In the genomic region with DNA sequence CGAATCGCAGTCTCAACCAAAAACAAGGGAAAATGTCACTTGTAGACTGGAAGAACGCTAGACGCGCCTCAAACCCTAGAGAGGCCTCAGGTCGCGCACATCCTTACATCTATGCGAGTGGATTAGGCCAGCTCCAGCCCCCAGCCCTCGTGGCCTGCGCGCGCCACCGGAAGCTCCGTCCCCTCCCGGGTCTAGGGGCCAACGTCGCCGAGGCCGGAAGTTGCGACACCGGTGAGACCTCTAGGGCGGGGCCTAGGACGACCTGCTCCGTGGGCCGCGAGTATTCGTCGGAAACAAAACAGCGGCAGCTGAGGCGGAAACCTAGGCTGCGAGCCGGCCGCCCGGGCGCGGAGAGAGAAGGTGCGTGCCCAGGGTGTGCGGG, we compare ENCODE assay signal across 8 mouse cellular contexts. TPM values are rescaled to one million over a fixed set of nuclear protein-coding genes. Genes with fewer than 3 reads are reported as not detected.
DNase-seq lines count a peak whose midpoint lies in the region; ATAC-seq and TF ChIP-seq lines count a peak whose summit lies in the region.

TSS of gene Psen1 (plus strand) at position 219 of the 382 bp plus-strand sequence.

- H3K9ac ChIP-seq in heart, embryonic 12.5 days, result peak within 1 kb of the TSS; percentile 93
- H3K9ac ChIP-seq in kidney, postnatal 0 days (ENCODE audit: low read depth, low read length), result peak within 1 kb of the TSS; percentile 84
- H3K9ac ChIP-seq in liver, embryonic 11.5 days (ENCODE audit: low read depth, low read length), result peak within 1 kb of the TSS; percentile 92
- peak within 1 kb of the TSS; percentile 75 for H3K9ac ChIP-seq in stomach, embryonic 14.5 days (replicated peaks; ENCODE audit: low read depth, low read length)

- no peak for TF ChIP-seq CTCF in C2C12 (IDR thresholded peaks at IDR 0.05; ENCODE audit: control insufficient read depth, insufficient read depth, insufficient read length)
- TF ChIP-seq CTCF in brain, embryonic 14.5 days (IDR thresholded peaks at IDR 0.05; ENCODE audit: borderline replicate concordance, extremely low read depth, insufficient read depth, insufficient read length), result no peak
- TF ChIP-seq CTCF in kidney, postnatal 0 days (IDR thresholded peaks at IDR 0.05; ENCODE audit: low read depth), result no peak

- H3ac ChIP-seq in C2C12 (ENCODE audit: control insufficient read depth, insufficient read length, low read depth), result peak within 1 kb of the TSS; percentile 82

- under 1% methylated on average over 38 of the region's 38 CpGs for WGBS in heart, embryonic 12.5 days
- WGBS in kidney, postnatal 0 days, result 0% methylated on average over 38 of the region's 38 CpGs
- under 1% methylated on average over 38 of the region's 38 CpGs for WGBS in liver, embryonic 11.5 days
- WGBS in stomach, embryonic 14.5 days, result under 1% methylated on average over 38 of the region's 38 CpGs

- ATAC-seq in heart, embryonic 12.5 days (ENCODE audit: insufficient number of reproducible peaks, low FRiP score), result peak; percentile 97
- ATAC-seq in kidney, postnatal 0 days (replicated peaks; ENCODE audit: low FRiP score, low read depth), result peak; percentile 97
- ATAC-seq in liver, embryonic 11.5 days (replicated peaks; ENCODE audit: low FRiP score), result peak; percentile 98
- peak; percentile 98 for ATAC-seq in stomach, embryonic 14.5 days (ENCODE audit: insufficient number of reproducible peaks, insufficient read depth, low FRiP score, low read depth)

- TF ChIP-seq POLR2A in brain, embryonic 14.5 days (IDR thresholded peaks at IDR 0.05; ENCODE audit: borderline replicate concordance, extremely low read depth, insufficient read depth, insufficient read length, poor library complexity, severe bottlenecking), result peak; percentile 66; the same call in 1 of the 2 replicates

- no peaks in the 10 kb centered on the region for H3K9me3 ChIP-seq in erythroblast, embryonic 14.5 days (ENCODE audit: control insufficient read depth, low read length)
- H3K9me3 ChIP-seq in heart, embryonic 12.5 days (replicated peaks), result no peaks in the 10 kb centered on the region
- H3K9me3 ChIP-seq in kidney, postnatal 0 days (replicated peaks; ENCODE audit: low read length), result no peaks in the 10 kb centered on the region
- H3K9me3 ChIP-seq in liver, embryonic 11.5 days (ENCODE audit: control insufficient read depth, low read length), result no peaks in the 10 kb centered on the region
- H3K9me3 ChIP-seq in stomach, embryonic 14.5 days (ENCODE audit: control insufficient read depth, low read depth, low read length), result no peaks in the 10 kb centered on the region

- no peaks in the 10 kb centered on the region for H3K27me3 ChIP-seq in C2C12 (ENCODE audit: control insufficient read depth, insufficient read depth, insufficient read length)
- no peaks in the 10 kb centered on the region for H3K27me3 ChIP-seq in erythroblast, embryonic 14.5 days (ENCODE audit: control insufficient read depth)
- no peaks in the 10 kb centered on the region for H3K27me3 ChIP-seq in heart, embryonic 12.5 days (replicated peaks)
- no peaks in the 10 kb centered on the region for H3K27me3 ChIP-seq in kidney, postnatal 0 days (ENCODE audit: insufficient read depth, low read length)
- no peaks in the 10 kb centered on the region for H3K27me3 ChIP-seq in liver, embryonic 11.5 days (replicated peaks; ENCODE audit: control insufficient read depth, insufficient read depth, low read length)
- H3K27me3 ChIP-seq in stomach, embryonic 14.5 days (ENCODE audit: control insufficient read depth, insufficient read depth, low read length), result no peaks in the 10 kb centered on the region

- H3K27ac ChIP-seq in heart, embryonic 12.5 days (ENCODE audit: poor library complexity, severe bottlenecking), result peak within 1 kb of the TSS; percentile 94
- peak within 1 kb of the TSS; percentile 95 for H3K27ac ChIP-seq in kidney, postnatal 0 days
- peak within 1 kb of the TSS; percentile 92 for H3K27ac ChIP-seq in liver, embryonic 11.5 days (ENCODE audit: low read depth, low read length)
- peak within 1 kb of the TSS; percentile 89 for H3K27ac ChIP-seq in stomach, embryonic 14.5 days (ENCODE audit: low read length)

- H3K79me2 ChIP-seq in C2C12 (ENCODE audit: control insufficient read depth, insufficient read depth), result peaks cover 48% of the 10 kb centered on the region

- peak within 1 kb of the TSS; percentile 83 for H3K4me2 ChIP-seq in heart, embryonic 12.5 days
- peak within 1 kb of the TSS; percentile 78 for H3K4me2 ChIP-seq in kidney, postnatal 0 days (ENCODE audit: low read length)
- H3K4me2 ChIP-seq in liver, embryonic 11.5 days, result peak within 1 kb of the TSS; percentile 93
- peak within 1 kb of the TSS; percentile 65 for H3K4me2 ChIP-seq in stomach, embryonic 14.5 days (replicated peaks; ENCODE audit: low read depth, low read length)

- peaks cover 24% of the 10 kb centered on the region for H3K36me3 ChIP-seq in C2C12 (ENCODE audit: control insufficient read depth, insufficient read depth)
- peaks cover 34% of the 10 kb centered on the region for H3K36me3 ChIP-seq in erythroblast, embryonic 14.5 days (ENCODE audit: control insufficient read depth)
- H3K36me3 ChIP-seq in heart, embryonic 12.5 days, result peaks cover 12% of the 10 kb centered on the region
- H3K36me3 ChIP-seq in kidney, postnatal 0 days (ENCODE audit: insufficient read depth, low read length), result 0 out of 2 replicates have a peak, but pooled peaks cover 4% of the 10 kb centered on the region
- no peaks in the 10 kb centered on the region for H3K36me3 ChIP-seq in liver, embryonic 11.5 days (ENCODE audit: control insufficient read depth, insufficient read depth, low read length)
- peaks cover 5% of the 10 kb centered on the region; the same call in 1 of the 2 replicates for H3K36me3 ChIP-seq in stomach, embryonic 14.5 days (ENCODE audit: control insufficient read depth, insufficient read depth, low read length)

- peak; percentile 97 for DNase-seq in brain, embryonic 14.5 days (ENCODE audit: low read depth)
- peak; percentile 96 for DNase-seq in kidney, postnatal 0 days (ENCODE audit: low spot score)
- peak; percentile 97 for DNase-seq in liver, embryonic 11.5 days (ENCODE audit: low spot score)
- peak; percentile 95 for DNase-seq in naive thymus-derived CD4-positive, alpha-beta T cell, adult 2 months (ENCODE audit: low read depth)

- H3K4me3 ChIP-seq in C2C12 (ENCODE audit: insufficient read depth, poor library complexity, severe bottlenecking), result peak within 1 kb of the TSS; percentile 75
- H3K4me3 ChIP-seq in erythroblast, embryonic 14.5 days (replicated peaks), result peak within 1 kb of the TSS; percentile 87
- peak within 1 kb of the TSS; percentile 89 for H3K4me3 ChIP-seq in heart, embryonic 12.5 days
- peak within 1 kb of the TSS; percentile 82 for H3K4me3 ChIP-seq in kidney, postnatal 0 days (replicated peaks; ENCODE audit: low read depth, low read length)
- H3K4me3 ChIP-seq in liver, embryonic 11.5 days (ENCODE audit: low read depth, low read length), result peak within 1 kb of the TSS; percentile 93
- peak within 1 kb of the TSS; percentile 93 for H3K4me3 ChIP-seq in stomach, embryonic 14.5 days (ENCODE audit: low read depth, low read length)

- H3K4me1 ChIP-seq in erythroblast, embryonic 14.5 days (ENCODE audit: control insufficient read depth), result peaks cover 29% of the 10 kb centered on the region
- peaks cover 27% of the 10 kb centered on the region for H3K4me1 ChIP-seq in heart, embryonic 12.5 days (replicated peaks)
- peaks cover 4% of the 10 kb centered on the region; the same call in 1 of the 2 replicates for H3K4me1 ChIP-seq in kidney, postnatal 0 days (replicated peaks; ENCODE audit: insufficient read depth, low read length)
- peaks cover 13% of the 10 kb centered on the region for H3K4me1 ChIP-seq in liver, embryonic 11.5 days (replicated peaks; ENCODE audit: control insufficient read depth, insufficient read depth, low read length)
- H3K4me1 ChIP-seq in stomach, embryonic 14.5 days (ENCODE audit: control insufficient read depth, insufficient read depth, low read length), result peaks cover 14% of the 10 kb centered on the region; the same call in 1 of the 2 replicates

- H3K79me3 ChIP-seq in C2C12 (ENCODE audit: low read depth), result peaks cover 39% of the 10 kb centered on the region

TF ChIP-seq in C2C12, 6 proteins besides CTCF, POLR2A, EP300 and RAD21:
- TF ChIP-seq MAX (IDR thresholded peaks at IDR 0.05), result peak; percentile 91
- peak; percentile 90 for TF ChIP-seq CEBPB (IDR thresholded peaks at IDR 0.05; ENCODE audit: low read depth)
- no peak for TF ChIP-seq MYOG (IDR thresholded peaks at IDR 0.05; ENCODE audit: control insufficient read depth, extremely low read depth, insufficient read length)

RNA-seq across cellular contexts. Expression of gene Psen1, which starts in this region (rescaled TPM):
- polyA plus RNA-seq in C2C12 (2012; fragmentation: generic; extraction: Trizol), result 36.6 TPM
- polyA plus RNA-seq in brain, embryonic 14.5 days (2012; rRNA removed), result 25.4 and 53.0 TPM in 2 replicates
- polyA plus RNA-seq in erythroblast, embryonic 14.5 days (2012), result 0.53 and 0.65 TPM in 2 replicates
- 48.9 and 52.4 TPM in 2 replicates for polyA plus RNA-seq in heart, embryonic 12.5 days (2016; fragmentation: Nextera tagmentation; extraction: Ambion mirVana)
- 59.5 and 64.3 TPM in 2 replicates for polyA plus RNA-seq in kidney, postnatal 0 days (2015; fragmentation: Nextera tagmentation; extraction: Ambion mirVana)
- polyA plus RNA-seq in liver, embryonic 11.5 days (2014; fragmentation: Nextera tagmentation; extraction: Ambion mirVana), result 48.5 and 54.8 TPM in 2 replicates
- 77.8 and 83.1 TPM in 2 replicates for polyA plus RNA-seq in stomach, embryonic 14.5 days (2014; fragmentation: Nextera tagmentation; extraction: Ambion mirVana)

Comparison
In these comparisons a context has a peak if more than half of its experiments do, and no peak if none do; other contexts are left out.
1. Peak in every context shown above with its lines: DNase-seq, ATAC-seq, H3K4me3 ChIP-seq and H3K27ac ChIP-seq.
2. RNA of gene Psen1 (polyA plus RNA-seq): 77.8 to 83.1 TPM in stomach, embryonic 14.5 days, 59.5 to 64.3 TPM in kidney, postnatal 0 days, 25.4 to 53.0 TPM in brain, embryonic 14.5 days, 48.9 to 52.4 TPM in heart, embryonic 12.5 days, 48.5 to 54.8 TPM in liver, embryonic 11.5 days and 36.6 TPM in C2C12 (single experiment); 0.53 to 0.65 TPM in erythroblast, embryonic 14.5 days; every median in the first group is over 10 times any median in the second.